Comparison of ENCODE assay signal across 8 mouse cellular contexts in genomic region chr16:72605066-72605465, GRCm38 (mm10).
DNase-seq lines count a peak whose midpoint lies in the region; ATAC-seq and TF ChIP-seq lines count a peak whose summit lies in the region.
"Had no signal": no experiment of that assay in that cellular context is flagged by ENCODE, and none has a peak within 500 bp of the region (broad histone marks: within the 10 kb centered on the region; RNA-seq: fewer than 3 reads in every experiment).

No protein-coding gene starts in this region.

- ATAC-seq in common myeloid progenitor, adult 5-6 weeks (replicated peaks; ENCODE audit: low read depth, poor library complexity, severe bottlenecking) = peak; percentile 76; the same call in 1 of the 2 replicates
- ATAC-seq in stomach, postnatal 0 days (ENCODE audit: low FRiP score, low TSS enrichment) = no peak

- H3K9ac ChIP-seq in stomach, postnatal 0 days (ENCODE audit: low read length) = no peak overlapping the region
- H3K9ac ChIP-seq: limb, embryonic 13.5 days had no signal

- no peak overlapping the region for H3K4me3 ChIP-seq in stomach, postnatal 0 days (ENCODE audit: low read depth, low read length)
- H3K4me3 ChIP-seq: limb, embryonic 13.5 days had no signal

- H3K4me1 ChIP-seq in stomach, postnatal 0 days (replicated peaks; ENCODE audit: control insufficient read depth, insufficient read depth) = no peaks in the 10 kb centered on the region
- H3K4me1 ChIP-seq: limb, embryonic 13.5 days had no signal

- DNase-seq in ES-CJ7 (ENCODE audit: low read depth, low spot score) = peak; percentile 74
- DNase-seq in adipocyte (ENCODE audit: low spot score) = peak; percentile 66
- DNase-seq in gastrocnemius, postnatal 14 days = peak; percentile 57
- DNase-seq in layer of hippocampus, postnatal 10 days (ENCODE audit: low spot score in 2 of 2) = peak; percentile 74 to 79
- DNase-seq in lung, postnatal 4 days = peak; percentile 43 to 71
- peak; percentile 75 for DNase-seq in stomach, postnatal 0 days (ENCODE audit: low spot score)

- WGBS in stomach, postnatal 0 days = 17% methylated on average over 6 of the region's 6 CpGs

- no peak overlapping the region for H3K4me2 ChIP-seq in stomach, postnatal 0 days (replicated peaks; ENCODE audit: low read depth)
- H3K4me2 ChIP-seq: limb, embryonic 13.5 days had no signal

- intact Hi-C loops in gastrocnemius, postnatal 14 days (cut with DNase I; ENCODE audit: low total_unique reads) = loop anchor here (10.0 kb wide), 1 partner anchor 250 kb away; no protein-coding TSS in a partner anchor

- H3K36me3 ChIP-seq in stomach, postnatal 0 days (ENCODE audit: control insufficient read depth, insufficient read depth, low read length) = no peaks in the 10 kb centered on the region
- H3K36me3 ChIP-seq: limb, embryonic 13.5 days had no signal

- H3K27ac ChIP-seq in stomach, postnatal 0 days (replicated peaks) = no peak overlapping the region
- H3K27ac ChIP-seq: limb, embryonic 13.5 days had no signal

- H3K27me3 ChIP-seq in stomach, postnatal 0 days (ENCODE audit: control insufficient read depth, insufficient read depth, low read length) = no peaks in the 10 kb centered on the region
- H3K27me3 ChIP-seq: limb, embryonic 13.5 days had no signal

- peak; percentile 87 for TF ChIP-seq CTCF in stomach, postnatal 0 days (IDR thresholded peaks at IDR 0.05; ENCODE audit: low read depth)

- no peaks in the 10 kb centered on the region for H3K9me3 ChIP-seq in stomach, postnatal 0 days (ENCODE audit: control insufficient read depth, low read length)
- H3K9me3 ChIP-seq: limb, embryonic 13.5 days had no signal

- no peak for TF ChIP-seq EP300 in stomach, postnatal 0 days (optimal IDR thresholded peaks at IDR 0.05)
